Mouse (Mus musculus) embryo, embryonic 11 days (tissue): ENCODE measurements around the gene Dusp8.
"Not testable (repeated sequence)": the region's sequence is repeated elsewhere in the genome, so short reads cannot be mapped to it uniquely, and the experiment has no call there.

Experiments
- DNase-seq: peaks from one replicate; pipeline ENCODE4 v3.0.0-alpha.2; 2015

Dusp8 gene

DNA sequence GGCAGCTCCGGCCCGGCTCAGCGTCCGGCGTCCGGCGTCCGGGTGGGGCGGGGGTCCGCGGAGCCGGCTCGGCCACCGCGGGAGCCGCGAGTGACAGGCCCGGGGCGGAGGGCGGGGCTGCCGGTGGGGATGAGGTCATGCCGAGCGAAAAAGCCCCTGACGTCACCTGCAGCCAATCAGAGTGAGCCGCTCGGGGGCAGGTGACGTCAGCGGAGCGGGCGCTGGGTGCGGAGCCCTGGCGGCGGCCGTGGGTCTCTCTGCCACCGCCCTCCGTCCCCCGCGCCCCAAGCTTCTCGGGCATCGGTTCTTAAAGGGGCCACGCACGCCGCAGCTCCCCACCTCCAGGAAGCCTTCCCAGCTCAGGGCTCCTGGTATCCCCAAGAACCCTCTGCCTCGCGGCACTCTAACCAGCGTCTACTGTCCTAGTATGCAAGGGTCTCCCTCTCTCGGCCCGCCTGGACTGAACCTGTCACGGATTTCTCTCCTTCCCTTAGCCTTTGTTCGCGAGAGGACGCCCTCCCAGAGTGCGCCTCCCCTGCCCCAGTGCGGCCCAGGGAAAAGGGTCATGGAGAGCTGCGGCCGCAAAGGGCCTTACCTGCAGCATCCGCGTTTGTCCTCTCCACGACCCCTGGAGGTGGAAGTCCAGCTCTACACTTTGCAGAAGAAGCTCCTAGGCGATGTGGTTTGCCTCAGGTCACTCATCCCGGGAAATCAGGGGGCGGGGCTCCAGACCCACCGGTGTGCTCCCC, at the start of gene Dusp8:
Gene Dusp8 (minus strand): TSS at position 661 of the 749 bp plus-strand sequence.
- peak; percentile 93 for DNase-seq

GRCm38 (mm10) chr7:142144507-142144906, 48.9 kb upstream of the Dusp8 start, which contains the start of gene Gm45337:
Gm45337 (minus strand) TSS chr7:142144607.
- DNase-seq, result no peak

DNA sequence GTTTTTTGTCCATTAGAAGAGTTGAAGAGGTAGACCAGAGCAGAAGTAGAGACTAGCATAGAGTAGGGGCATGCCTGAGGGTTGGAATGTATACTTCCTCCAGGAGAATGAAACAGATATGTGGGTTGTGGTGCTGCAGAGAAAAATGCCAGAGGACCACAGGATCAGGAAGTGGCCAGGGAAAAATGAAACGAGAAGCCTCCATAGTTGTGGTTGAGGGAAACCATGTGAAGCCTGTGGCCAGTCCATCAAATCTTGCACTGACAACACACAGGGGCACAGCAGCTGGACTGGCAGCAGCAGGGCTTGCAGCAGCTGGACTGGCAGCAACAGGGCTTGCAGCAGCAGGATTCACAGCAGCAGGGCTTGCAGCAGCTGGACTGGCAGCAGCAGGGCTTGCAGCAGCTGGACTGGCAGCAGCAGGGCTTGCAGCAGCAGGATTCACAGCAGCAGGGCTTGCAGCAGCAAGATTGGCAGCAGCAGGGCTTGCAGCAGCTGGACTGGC, 47.9 kb upstream of the Dusp8 start:
- DNase-seq, result not testable (repeated sequence)

- DNase-seq, result no peak
Observed at GRCm38 (mm10) chr7:142140696-142141095, 45.1 kb upstream of the Dusp8 start.

GRCm38 (mm10) chr7:142135934-142136333, 40.3 kb upstream of the Dusp8 start, which contains the start of gene Gm39115:
Gm39115 (minus strand) TSS chr7:142136034.
- DNase-seq, result not testable (repeated sequence)

DNA sequence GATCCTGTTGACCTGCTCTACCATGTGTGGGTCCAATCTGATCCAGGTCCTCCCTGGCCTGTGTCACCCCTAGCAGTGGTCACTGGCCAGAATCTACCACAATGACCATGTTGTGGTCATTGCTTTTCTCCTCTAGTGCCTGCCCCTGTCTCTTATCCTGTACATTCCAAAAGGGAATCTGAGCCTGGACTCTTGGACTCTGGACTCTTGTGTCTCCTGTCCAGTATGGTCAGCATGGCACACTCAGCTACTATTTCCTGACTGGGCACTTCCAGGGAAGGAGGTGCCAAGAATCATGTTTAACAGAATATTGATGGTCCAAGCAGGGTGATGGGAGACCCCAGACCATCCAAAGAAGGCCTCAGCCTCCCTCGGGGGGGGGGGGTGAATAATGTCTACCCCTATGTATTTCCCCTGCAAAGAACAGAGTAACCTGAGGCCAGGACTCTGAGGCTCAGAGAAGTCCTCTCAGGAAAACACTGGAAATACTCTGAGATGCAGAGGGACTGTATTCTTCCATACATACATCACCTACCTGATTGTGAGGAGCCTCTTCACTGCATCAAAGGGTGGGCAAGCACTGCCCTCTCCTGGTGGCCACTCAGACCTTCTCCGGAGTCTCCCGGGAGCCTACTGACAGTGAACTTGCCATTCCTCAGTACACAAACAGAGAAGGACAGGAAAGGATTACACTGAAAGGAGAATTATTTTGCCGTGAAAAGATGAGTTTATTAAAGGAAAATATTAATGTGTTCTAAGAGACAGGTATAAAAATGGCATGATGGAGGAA, 38.8 kb upstream of the Dusp8 start:
- peak; percentile 12 for DNase-seq

- DNase-seq, result no peak
Observed at GRCm38 (mm10) chr7:142128843-142129242, 33.2 kb upstream of the Dusp8 start.

- not testable (repeated sequence) for DNase-seq
Observed at GRCm38 (mm10) chr7:142120629-142121028, 25.0 kb upstream of the Dusp8 start, which contains the start of gene Gm45618. Gm45618 (minus strand) TSS chr7:142120729.

DNA sequence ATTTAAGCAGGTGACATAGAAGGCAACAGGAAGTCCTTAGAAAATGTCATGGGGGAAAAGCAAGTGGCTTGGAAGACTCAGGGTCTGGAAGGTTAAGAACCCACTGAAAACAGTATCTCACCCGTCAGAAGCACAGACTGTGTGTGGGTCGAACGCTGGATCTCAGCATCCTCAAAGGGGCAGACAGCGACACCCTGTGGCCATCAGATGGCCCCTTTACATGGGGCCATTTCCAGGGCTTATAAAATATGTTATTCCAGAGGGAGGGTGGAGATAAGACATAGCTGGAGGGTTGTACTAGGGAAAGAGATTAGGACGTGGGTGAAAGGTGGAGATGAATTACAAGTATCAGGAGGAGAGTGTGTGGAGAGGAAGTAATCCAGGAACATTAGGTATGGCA, 24.0 kb upstream of the Dusp8 start:
- peak; percentile 47 for DNase-seq

DNA sequence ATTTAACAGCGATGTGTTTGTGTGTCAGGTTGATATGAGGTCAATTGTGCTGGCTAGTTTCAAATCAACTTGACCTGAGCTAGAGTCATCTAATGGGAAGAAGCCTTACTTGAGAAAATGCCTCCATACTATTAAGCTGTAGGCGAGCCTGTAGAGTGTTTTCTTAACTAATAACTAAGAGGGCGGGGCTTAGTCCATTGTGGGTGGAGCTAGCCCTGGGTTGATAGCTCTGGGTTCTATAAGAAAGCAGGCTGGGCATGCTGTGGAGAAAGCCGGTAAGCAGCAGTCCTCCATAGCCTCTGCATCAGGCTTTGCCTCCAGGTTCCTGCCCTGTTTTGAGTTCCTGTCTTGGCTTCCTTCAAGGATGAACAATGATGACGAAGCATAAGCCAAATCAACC, 9.1 kb upstream of the Dusp8 start:
- no peak for DNase-seq

DNA sequence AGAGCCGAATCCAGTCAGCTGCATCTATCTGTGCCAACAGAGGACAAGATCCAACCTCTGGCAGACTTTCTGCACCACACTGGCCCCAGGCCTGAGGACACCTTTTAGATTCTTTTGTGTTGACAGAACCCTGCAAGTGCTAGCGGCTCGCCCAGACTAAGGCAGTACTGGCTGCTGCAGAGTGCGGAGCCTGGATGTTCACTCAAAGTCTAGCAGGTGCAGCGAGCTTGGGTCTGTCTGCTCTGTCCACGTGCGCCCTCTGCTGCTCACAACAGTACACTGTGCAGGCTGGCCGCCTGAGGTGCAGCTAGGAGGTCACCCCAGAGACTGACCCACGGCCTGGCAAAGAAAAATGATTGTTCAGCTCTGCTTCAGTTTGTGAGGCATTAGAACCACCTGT, 2.1 kb upstream of the Dusp8 start:
- peak; percentile 88 for DNase-seq

GRCm38 (mm10) chr7:142096701-142097100, 1.1 kb upstream of the Dusp8 start:
- DNase-seq, result no peak

GRCm38 (mm10) chr7:142094301-142095143, 1.1 kb downstream of the Dusp8 start:
- DNase-seq, result peak; percentile 51

DNA sequence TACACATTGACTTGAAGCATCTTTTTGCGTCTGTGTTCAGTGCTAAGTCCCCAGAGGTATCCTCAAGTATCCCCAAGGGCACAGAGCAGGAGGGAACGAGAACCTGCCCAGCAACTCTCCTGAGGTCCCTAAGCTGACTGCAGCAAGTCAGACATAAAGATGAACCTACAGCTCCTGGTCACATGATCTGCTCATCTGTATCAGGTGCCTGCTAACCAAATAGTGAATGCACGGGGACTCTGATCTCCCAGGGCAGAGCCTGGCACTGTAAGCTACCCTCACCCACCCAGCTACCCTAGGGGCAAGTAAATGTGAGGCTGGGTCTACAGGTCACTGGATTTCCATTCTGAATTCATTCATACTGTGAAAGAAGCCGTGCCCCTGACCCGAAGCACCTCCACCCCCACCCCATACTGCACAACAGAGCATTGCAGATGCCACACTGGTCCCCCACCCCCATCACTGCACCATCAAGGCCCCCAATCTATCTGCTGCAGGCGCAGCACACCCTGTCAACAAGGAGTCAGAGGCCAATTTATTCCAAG, 1.9 kb downstream of the Dusp8 start:
- DNase-seq, result no peak

DNA sequence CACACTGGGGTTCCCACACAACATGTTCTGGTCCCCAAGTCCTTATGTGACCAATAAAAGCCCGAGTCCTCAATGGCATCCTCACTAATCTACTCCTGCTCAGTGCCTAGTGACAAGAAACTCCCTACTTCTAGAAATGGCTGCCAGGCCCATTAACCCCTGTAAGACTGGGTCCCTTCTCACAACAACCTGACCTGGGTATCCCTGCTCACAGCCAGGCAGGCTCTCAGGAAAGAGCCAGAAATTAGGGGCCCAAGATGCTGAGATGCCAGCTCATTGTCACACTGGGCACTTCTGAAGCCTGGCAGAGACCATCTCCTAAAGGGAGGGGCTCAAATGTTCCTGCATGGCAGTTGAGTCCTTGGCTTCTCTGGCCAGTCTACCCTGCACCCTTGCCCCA, 2.7 kb downstream of the Dusp8 start:
- DNase-seq, result no peak

DNA sequence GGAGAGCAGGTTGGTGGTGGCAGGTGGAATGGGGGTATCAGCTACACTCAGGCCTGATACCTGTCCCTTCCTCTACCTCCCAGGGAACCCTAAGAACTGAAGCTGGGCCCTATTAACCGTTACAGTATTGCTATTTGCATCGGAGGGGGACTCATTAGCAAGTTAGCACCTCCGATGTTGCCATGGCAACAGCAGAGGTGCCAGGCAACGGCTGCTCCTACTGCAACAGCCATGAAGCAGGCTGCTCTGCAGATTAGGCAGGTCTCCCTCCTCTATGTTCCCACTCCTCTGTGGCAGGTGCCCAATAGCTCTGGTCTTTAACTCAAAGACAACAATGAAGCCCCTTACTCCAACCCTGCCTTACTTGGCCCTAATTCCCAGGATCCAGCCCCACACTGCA, 3.8 kb downstream of the Dusp8 start:
- DNase-seq, result peak; percentile 35

GRCm38 (mm10) chr7:142089648-142090447, 5.8 kb downstream of the Dusp8 start:
- DNase-seq, result no peak

DNA sequence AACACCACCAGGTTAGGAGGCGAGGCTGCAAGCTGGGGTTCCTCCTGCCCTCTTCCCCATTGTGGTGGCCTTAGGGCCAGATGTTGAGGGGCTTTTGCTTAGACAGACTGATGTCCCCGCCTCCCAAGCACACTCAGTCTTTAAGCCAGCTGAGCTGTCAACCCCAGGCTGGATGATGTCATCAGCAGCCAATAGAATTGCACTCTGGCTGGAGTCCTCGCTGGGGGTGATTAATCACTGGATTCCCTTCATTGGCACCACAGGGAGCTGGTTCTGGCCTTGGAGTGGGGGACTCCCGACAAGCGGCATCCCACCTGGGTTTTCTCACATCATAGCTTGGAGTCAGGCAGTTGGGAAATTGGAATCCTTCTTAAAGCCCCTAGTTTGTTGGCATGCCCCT, 6.8 kb downstream of the Dusp8 start:
- DNase-seq, result peak; percentile 87

DNA sequence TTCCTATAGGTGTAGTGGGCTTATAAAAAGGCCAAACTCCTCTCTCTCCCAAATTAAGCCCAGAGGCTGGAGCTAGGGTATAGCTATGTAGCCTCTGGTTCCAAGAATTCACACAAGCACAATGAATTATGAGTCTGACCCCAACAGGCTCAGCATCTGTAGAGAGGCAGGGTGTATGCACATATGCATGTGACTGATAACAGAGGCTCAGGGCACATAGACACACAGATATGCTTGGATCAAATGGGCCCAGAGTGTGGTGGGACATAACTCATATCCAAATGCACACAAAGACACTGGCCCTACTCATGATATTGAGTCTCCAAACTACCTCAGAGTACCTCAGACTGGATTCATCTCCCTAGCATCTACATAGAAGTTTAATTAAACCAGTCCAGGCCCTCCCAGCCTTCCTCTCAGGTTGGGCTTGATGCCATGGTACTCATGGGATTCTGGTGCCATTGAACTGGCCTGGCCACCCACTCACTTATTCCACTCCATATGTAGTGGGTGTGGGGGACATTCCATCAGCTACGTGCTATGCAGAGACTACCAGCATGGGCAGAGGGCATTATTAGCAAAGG, 8.5 kb downstream of the Dusp8 start:
- DNase-seq, result no peak

- DNase-seq, result no peak
Observed at GRCm38 (mm10) chr7:142086159-142086905, 9.3 kb downstream of the Dusp8 start.
